Mouse (Mus musculus) adrenal gland, postnatal 14 days (tissue): ENCODE data around the gene Olfr1013. TPM values are rescaled to one million over a fixed set of nuclear protein-coding genes. Genes with fewer than 3 reads are reported as not detected.

ENCODE experiments used
- DNase-seq: peaks from one replicate; pipeline ENCODE4 v3.0.0; 2021; ENCODE audit warnings: mixed read lengths
- long read RNA-seq, 2 experiments: library from polyadenylated mRNA; stranded (forward); transcript quantifications; one replicate each; pipeline ENCODE4 v2.0.0; 2021
- total RNA-seq: library from RNA; stranded (reverse); gene quantifications from 2 replicates; pipeline ENCODE4 v1.2.3, GENCODE M21; 2021

Gene Olfr1013
- total RNA-seq, result 0.11 TPM in 1 of 2 replicates, not detected in the other
- long read RNA-seq, experiment 1, result 0 reads
- long read RNA-seq, experiment 2, result 0 reads

- no peak for DNase-seq
Observed at GRCm38 (mm10) chr2:85766798-85767197, at the start of gene Olfr1013. Olfr1013 (plus strand) TSS chr2:85767098.

- DNase-seq, result peak; percentile 27
Observed at GRCm38 (mm10) chr2:85725793-85726192, 41.1 kb upstream of the Olfr1013 start.

- no peak for DNase-seq
Observed at GRCm38 (mm10) chr2:85753822-85754221, 13.1 kb upstream of the Olfr1013 start.

- DNase-seq, result no peak
Observed at GRCm38 (mm10) chr2:85762666-85763065, 4.2 kb upstream of the Olfr1013 start, which contains the start of gene Olfr1012. Olfr1012 (minus strand) TSS chr2:85762766.

GRCm38 (mm10) chr2:85772413-85772812 lies 5.5 kb downstream of the Olfr1013 start, which contains the start of gene Olfr1014:
Olfr1014 (plus strand) TSS chr2:85772713.
- no peak for DNase-seq

GRCm38 (mm10) chr2:85781717-85782116 lies 14.8 kb downstream of the Olfr1013 start, which contains the start of gene Olfr1015:
Olfr1015 (plus strand) TSS chr2:85782017.
- DNase-seq, result no peak

GRCm38 (mm10) chr2:85792331-85792730 lies 25.4 kb downstream of the Olfr1013 start:
- DNase-seq, result no peak

GRCm38 (mm10) chr2:85802444-85802843 lies 35.5 kb downstream of the Olfr1013 start, which contains the start of gene Olfr1016:
Olfr1016 (minus strand) TSS chr2:85802544.
- no peak for DNase-seq

- no peak for DNase-seq
Observed at GRCm38 (mm10) chr2:85804501-85804900, 37.6 kb downstream of the Olfr1013 start.

- DNase-seq, result no peak
Observed at GRCm38 (mm10) chr2:85818179-85818578, 51.3 kb downstream of the Olfr1013 start, which contains the start of gene Olfr1018. Olfr1018 (plus strand) TSS chr2:85818479.

Other genes with a start within 250 kb of the Olfr1013 start
- gene 4833423E24Rik, start 248.1 kb upstream of the Olfr1013 start, total RNA-seq, result 0.22 TPM in 1 of 2 replicates, not detected in the other
- not detected in 2 replicates for gene Olfr996, start 187.9 kb upstream of the Olfr1013 start, total RNA-seq
- gene Olfr998, start 178.2 kb upstream of the Olfr1013 start, total RNA-seq, result not detected in 2 replicates
- gene Olfr1000, start 155.2 kb upstream of the Olfr1013 start, total RNA-seq, result not detected in 2 replicates
- not detected in 2 replicates for gene Olfr1002, start 116.4 kb upstream of the Olfr1013 start, total RNA-seq
- gene Olfr154, start 102.6 kb upstream of the Olfr1013 start, total RNA-seq, result not detected in 2 replicates
- gene Olfr1006, start 88.3 kb upstream of the Olfr1013 start, total RNA-seq, result not detected in 2 replicates
- gene Olfr1008, start 77.7 kb upstream of the Olfr1013 start, total RNA-seq, result not detected in 2 replicates
- gene Olfr1009, start 51.7 kb upstream of the Olfr1013 start, total RNA-seq, result 0.22 TPM in 1 of 2 replicates, not detected in the other
- gene Olfr1012, start 4.3 kb upstream of the Olfr1013 start, total RNA-seq, result not detected in 2 replicates
- gene Olfr1014, start 5.6 kb downstream of the Olfr1013 start, total RNA-seq, result not detected in 2 replicates
- gene Olfr1015, start 14.9 kb downstream of the Olfr1013 start, total RNA-seq, result not detected in 2 replicates
- not detected in 2 replicates for gene Olfr1016, start 35.4 kb downstream of the Olfr1013 start, total RNA-seq
- gene Olfr1018, start 51.4 kb downstream of the Olfr1013 start, total RNA-seq, result not detected in 2 replicates
- not detected in 2 replicates for gene Olfr1019, start 78.4 kb downstream of the Olfr1013 start, total RNA-seq
- not detected in 2 replicates for gene Olfr1020, start 79.9 kb downstream of the Olfr1013 start, total RNA-seq
- not detected in 2 replicates for gene Olfr1022, start 101.5 kb downstream of the Olfr1013 start, total RNA-seq
- not detected in 2 replicates for gene Olfr1023, start 118.5 kb downstream of the Olfr1013 start, total RNA-seq
- gene Olfr1024, start 138.0 kb downstream of the Olfr1013 start, total RNA-seq, result not detected in 2 replicates
- not detected in 2 replicates for gene Olfr1025-ps1, start 148.1 kb downstream of the Olfr1013 start, total RNA-seq
- gene Olfr1026, start 154.5 kb downstream of the Olfr1013 start, total RNA-seq, result not detected in 2 replicates
- gene Olfr1028, start 183.3 kb downstream of the Olfr1013 start, total RNA-seq, result not detected in 2 replicates
- gene Olfr1029, start 206.8 kb downstream of the Olfr1013 start, total RNA-seq, result not detected in 2 replicates
- gene Olfr1030, start 212.2 kb downstream of the Olfr1013 start, total RNA-seq, result not detected in 2 replicates
- gene Olfr1031, start 223.2 kb downstream of the Olfr1013 start, total RNA-seq, result not detected in 2 replicates
- gene Olfr1032, start 238.4 kb downstream of the Olfr1013 start, total RNA-seq, result not detected in 2 replicates